Mouse (Mus musculus): Measurements from ENCODE around the gene Gpm6b. TPM values are rescaled to one million over a fixed set of nuclear protein-coding genes. Genes with fewer than 3 reads are reported as not detected.

The Gpm6b gene
- polyA plus RNA-seq, 1 experiment = 0.01 TPM

DNA sequence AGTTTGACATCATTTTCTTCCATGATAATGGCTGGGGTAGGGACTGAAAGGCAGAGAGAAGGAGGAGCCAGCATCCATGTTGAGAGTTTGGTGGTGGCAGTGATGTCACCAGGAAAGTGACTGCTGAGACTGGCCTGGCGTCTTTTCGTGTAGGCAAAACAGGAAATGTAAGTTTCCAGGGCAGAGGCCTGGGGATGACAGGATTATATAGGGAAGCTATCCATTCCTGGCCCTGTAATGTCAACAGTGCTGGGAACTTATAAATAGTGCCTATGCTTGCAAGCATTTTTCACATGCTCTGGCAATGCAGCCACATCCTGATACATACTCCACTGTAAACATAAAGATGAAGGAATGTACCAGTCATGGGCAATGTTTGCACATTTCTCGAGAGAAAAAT lies 52.6 kb downstream of the Gpm6b start:
- Histone ChIP-seq H3K36me3 (ENCODE audit: control insufficient read depth) (no peaks in the 10 kb centered on the region), H3K4me3 (replicated peaks) (no peak overlapping the region), H3K9me3 (ENCODE audit: control insufficient read depth, low read length) (no peaks in the 10 kb centered on the region), H3K4me1 (ENCODE audit: control insufficient read depth) (no peaks in the 10 kb centered on the region), H3K27me3 (ENCODE audit: control insufficient read depth) (no peaks in the 10 kb centered on the region)
- TF ChIP-seq GATA1 (IDR thresholded peaks at IDR 0.05; ENCODE audit: low read length) (no peak), TAL1 (IDR thresholded peaks at IDR 0.05; ENCODE audit: low read length) (no peak)

DNA sequence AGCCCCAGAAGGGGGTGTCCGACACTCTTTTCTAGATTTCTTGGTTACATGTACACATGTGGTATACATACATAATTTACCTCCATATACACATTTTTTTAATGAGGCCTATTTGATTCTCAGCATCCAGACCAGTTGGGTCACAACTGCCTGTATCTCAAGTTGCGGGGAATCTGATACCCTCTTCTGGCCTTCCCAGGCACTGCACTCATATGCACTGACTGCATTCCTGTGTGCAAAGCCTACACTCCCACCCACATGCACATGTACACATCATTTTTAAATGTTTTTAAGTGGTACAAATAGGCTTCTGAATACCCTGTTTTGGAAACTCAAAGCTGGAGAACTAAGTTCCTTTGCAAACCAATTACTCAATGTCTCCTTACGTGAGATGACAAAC lies 54.8 kb downstream of the Gpm6b start:
- Histone ChIP-seq H3K4me3 (replicated peaks) (no peak overlapping the region), H3K9me3 (ENCODE audit: control insufficient read depth, low read length) (no peaks in the 10 kb centered on the region), H3K27me3 (ENCODE audit: control insufficient read depth) (no peaks in the 10 kb centered on the region), H3K4me1 (ENCODE audit: control insufficient read depth) (no peaks in the 10 kb centered on the region), H3K36me3 (ENCODE audit: control insufficient read depth) (no peaks in the 10 kb centered on the region)
- no peak for TF ChIP-seq TAL1 (IDR thresholded peaks at IDR 0.05; ENCODE audit: low read length)
- TF ChIP-seq GATA1 (IDR thresholded peaks at IDR 0.05; ENCODE audit: low read length) = no peak

DNA sequence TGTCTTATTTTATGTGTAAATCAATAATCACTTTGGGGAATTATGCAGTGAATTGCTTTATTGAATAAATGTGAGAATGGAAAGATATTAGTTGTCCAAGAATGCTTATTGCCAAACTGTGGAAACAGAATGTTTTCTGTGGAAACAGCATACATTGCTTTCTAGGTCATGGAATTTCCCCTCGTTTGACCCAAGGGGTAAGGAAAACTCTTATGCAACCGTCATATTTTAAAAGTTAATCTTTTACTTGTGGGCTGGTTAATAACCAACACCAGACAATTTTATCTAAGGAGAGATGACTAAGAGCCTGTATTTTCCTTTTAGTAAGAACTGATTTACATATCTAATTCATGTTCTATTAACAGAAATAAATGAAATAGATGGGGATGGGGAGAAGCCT lies 64.1 kb downstream of the Gpm6b start:
- H3K36me3 ChIP-seq (ENCODE audit: control insufficient read depth) = no peaks in the 10 kb centered on the region
- TF ChIP-seq GATA1 (IDR thresholded peaks at IDR 0.05; ENCODE audit: low read length) = no peak
- TF ChIP-seq TAL1 (IDR thresholded peaks at IDR 0.05; ENCODE audit: low read length) = no peak
- H3K4me3 ChIP-seq (replicated peaks) = no peak overlapping the region
- no peaks in the 10 kb centered on the region for H3K4me1 ChIP-seq (ENCODE audit: control insufficient read depth)
- no peaks in the 10 kb centered on the region for H3K9me3 ChIP-seq (ENCODE audit: control insufficient read depth, low read length)
- no peaks in the 10 kb centered on the region for H3K27me3 ChIP-seq (ENCODE audit: control insufficient read depth)

DNA sequence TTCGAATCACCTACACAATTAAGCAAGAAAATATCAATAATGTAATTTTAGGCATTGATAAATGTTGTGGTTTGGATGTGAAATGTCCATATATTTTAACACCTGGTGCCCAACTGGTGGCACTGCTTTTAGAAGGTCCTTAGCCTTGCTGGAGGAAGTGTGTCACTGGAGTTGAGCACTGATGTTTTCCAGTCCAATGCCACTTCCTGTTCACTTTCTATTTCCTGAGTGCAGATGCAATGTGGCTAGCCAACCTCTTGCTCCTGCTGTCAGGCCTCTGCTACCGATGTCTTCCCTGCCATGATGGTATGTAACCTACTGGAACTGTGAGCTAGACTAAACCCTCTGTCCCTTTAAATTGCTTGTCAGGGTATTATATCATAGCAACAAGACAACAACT lies 65.6 kb downstream of the Gpm6b start:
- Histone ChIP-seq H3K4me1 (ENCODE audit: control insufficient read depth) (no peaks in the 10 kb centered on the region), H3K9me3 (ENCODE audit: control insufficient read depth, low read length) (no peaks in the 10 kb centered on the region), H3K36me3 (ENCODE audit: control insufficient read depth) (no peaks in the 10 kb centered on the region), H3K27me3 (ENCODE audit: control insufficient read depth) (no peaks in the 10 kb centered on the region), H3K4me3 (replicated peaks) (no peak overlapping the region)
- no peak for TF ChIP-seq TAL1 (IDR thresholded peaks at IDR 0.05; ENCODE audit: low read length)
- no peak for TF ChIP-seq GATA1 (IDR thresholded peaks at IDR 0.05; ENCODE audit: low read length)

GRCm38 (mm10) chrX:166307437-166308222 lies 68.9 kb downstream of the Gpm6b start:
- Histone ChIP-seq H3K27me3 (ENCODE audit: control insufficient read depth) (no peaks in the 10 kb centered on the region), H3K36me3 (ENCODE audit: control insufficient read depth) (no peaks in the 10 kb centered on the region), H3K4me1 (ENCODE audit: control insufficient read depth) (no peaks in the 10 kb centered on the region), H3K4me3 (replicated peaks) (no peak overlapping the region), H3K9me3 (ENCODE audit: control insufficient read depth, low read length) (no peaks in the 10 kb centered on the region)
- no peak for TF ChIP-seq GATA1 (IDR thresholded peaks at IDR 0.05; ENCODE audit: low read length)
- TF ChIP-seq TAL1 (IDR thresholded peaks at IDR 0.05; ENCODE audit: low read length) = no peak

DNA sequence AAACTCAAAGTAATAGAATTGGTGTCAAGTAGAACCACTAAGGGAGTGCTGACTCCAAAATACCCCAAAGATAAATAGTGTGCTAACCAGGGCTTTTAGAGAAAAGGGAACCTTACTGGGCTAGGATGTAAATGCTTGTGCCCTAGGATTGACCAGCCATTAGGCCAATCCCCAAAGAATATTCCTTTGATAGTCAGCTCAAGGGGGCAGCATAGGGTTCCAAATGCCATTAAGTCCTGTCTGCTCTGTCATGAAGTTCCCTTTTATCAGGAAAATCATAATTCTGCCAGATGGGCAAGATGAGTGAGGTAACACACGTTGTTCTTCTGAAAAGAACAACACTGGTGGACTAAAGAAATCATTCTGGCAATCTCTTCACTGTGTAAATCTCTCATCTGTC lies 70.1 kb downstream of the Gpm6b start:
- H3K4me3 ChIP-seq (replicated peaks) = no peak overlapping the region
- no peaks in the 10 kb centered on the region for H3K9me3 ChIP-seq (ENCODE audit: control insufficient read depth, low read length)
- H3K36me3 ChIP-seq (ENCODE audit: control insufficient read depth) = no peaks in the 10 kb centered on the region
- H3K27me3 ChIP-seq (ENCODE audit: control insufficient read depth) = no peaks in the 10 kb centered on the region
- H3K4me1 ChIP-seq (ENCODE audit: control insufficient read depth) = no peaks in the 10 kb centered on the region
- TF ChIP-seq GATA1 (IDR thresholded peaks at IDR 0.05; ENCODE audit: low read length) (no peak), TAL1 (IDR thresholded peaks at IDR 0.05; ENCODE audit: low read length) (no peak)

DNA sequence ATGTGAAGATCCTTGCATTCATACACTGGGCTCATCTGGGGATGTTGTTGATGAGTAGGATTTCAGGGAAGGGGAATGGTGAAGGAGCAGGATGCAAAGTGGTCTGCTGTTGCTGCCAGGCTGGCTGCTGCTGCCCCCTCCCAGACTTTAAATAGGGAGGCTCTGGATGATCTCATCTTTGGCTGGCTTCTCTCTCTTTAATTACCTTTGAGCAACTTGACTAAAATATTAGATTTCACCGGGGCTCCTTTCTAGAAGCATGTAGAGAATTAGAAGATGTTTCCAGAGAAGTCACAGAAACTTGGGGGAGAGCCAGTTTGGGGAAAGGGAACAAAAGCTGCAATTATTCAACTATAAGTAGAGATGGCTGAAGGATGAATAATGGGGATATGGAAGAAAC lies 76.5 kb downstream of the Gpm6b start:
- TF ChIP-seq TAL1 (IDR thresholded peaks at IDR 0.05; ENCODE audit: low read length) (no peak), GATA1 (IDR thresholded peaks at IDR 0.05; ENCODE audit: low read length) (no peak)
- no peaks in the 10 kb centered on the region for H3K4me1 ChIP-seq (ENCODE audit: control insufficient read depth)
- H3K27me3 ChIP-seq (ENCODE audit: control insufficient read depth) = no peaks in the 10 kb centered on the region
- H3K4me3 ChIP-seq (replicated peaks) = no peak overlapping the region
- H3K36me3 ChIP-seq (ENCODE audit: control insufficient read depth) = no peaks in the 10 kb centered on the region
- H3K9me3 ChIP-seq (ENCODE audit: control insufficient read depth, low read length) = no peaks in the 10 kb centered on the region

- H3K4me1 ChIP-seq (ENCODE audit: control insufficient read depth) = no peaks in the 10 kb centered on the region
- no peaks in the 10 kb centered on the region for H3K36me3 ChIP-seq (ENCODE audit: control insufficient read depth)
- TF ChIP-seq GATA1 (IDR thresholded peaks at IDR 0.05; ENCODE audit: low read length) (no peak), TAL1 (IDR thresholded peaks at IDR 0.05; ENCODE audit: low read length) (no peak)
- no peaks in the 10 kb centered on the region for H3K27me3 ChIP-seq (ENCODE audit: control insufficient read depth)
- H3K4me3 ChIP-seq (replicated peaks) = no peak overlapping the region
- H3K9me3 ChIP-seq (ENCODE audit: control insufficient read depth, low read length) = no peaks in the 10 kb centered on the region
These were observed 78.1 kb downstream of the Gpm6b start for GRCm38 (mm10) chrX:166316552-166317375.

- H3K9me3 ChIP-seq (ENCODE audit: control insufficient read depth, low read length) = no peaks in the 10 kb centered on the region
- H3K4me1 ChIP-seq (ENCODE audit: control insufficient read depth) = no peaks in the 10 kb centered on the region
- no peak overlapping the region for H3K4me3 ChIP-seq (replicated peaks)
- H3K27me3 ChIP-seq (ENCODE audit: control insufficient read depth) = no peaks in the 10 kb centered on the region
- H3K36me3 ChIP-seq (ENCODE audit: control insufficient read depth) = no peaks in the 10 kb centered on the region
- TF ChIP-seq TAL1 (IDR thresholded peaks at IDR 0.05; ENCODE audit: low read length) = no peak
- no peak for TF ChIP-seq GATA1 (IDR thresholded peaks at IDR 0.05; ENCODE audit: low read length)
These were observed 78.6 kb downstream of the Gpm6b start for GRCm38 (mm10) chrX:166317376-166317679.

All from erythroblast, embryonic 14.5 days (primary cell).